Mouse (Mus musculus) neural tube, embryonic 15.5 days (tissue): Measurements from ENCODE around the gene Prkcb. TPM values are rescaled to one million over a fixed set of nuclear protein-coding genes. Genes with fewer than 3 reads are reported as not detected.

Experiments
- ATAC-seq: fragments of 200-750 bp; cut with Nextera tagmentation; 2 replicates; pipeline ENCODE4 v1.8.0; 2017; ENCODE audit warnings: mild to moderate bottlenecking, moderate TSS enrichment, moderate library complexity; ENCODE audit not compliant: low FRiP score
- H3K27ac ChIP-seq: fragments of 300-500 bp; sonication (generic); replicated peaks from 2 replicates; pipeline ENCODE4 v1.5.1; 2015; ENCODE audit warnings: mild to moderate bottlenecking, inconsistent platforms
- H3K27me3 ChIP-seq: fragments of 300-500 bp; sonication (generic); replicated peaks from 2 replicates; pipeline ENCODE4 v1.6.1; 2015; ENCODE audit warnings: inconsistent platforms
- H3K36me3 ChIP-seq: fragments of 300-500 bp; sonication (generic); 2 replicates; pipeline ENCODE4 v1.6.1; 2015; ENCODE audit warnings: inconsistent platforms
- H3K4me1 ChIP-seq: fragments of 300-500 bp; sonication (generic); 2 replicates; pipeline ENCODE4 v1.6.1; 2015; ENCODE audit warnings: inconsistent platforms
- H3K4me2 ChIP-seq: fragments of 300-500 bp; sonication (generic); 2 replicates; pipeline ENCODE4 v1.6.1; 2015; ENCODE audit warnings: inconsistent platforms, mild to moderate bottlenecking, moderate library complexity
- H3K4me3 ChIP-seq: fragments of 300-500 bp; sonication (generic); replicated peaks from 2 replicates; pipeline ENCODE4 v1.5.1; 2015; ENCODE audit warnings: mild to moderate bottlenecking, inconsistent platforms
- H3K9ac ChIP-seq: fragments of 300-500 bp; sonication (generic); replicated peaks from 2 replicates; pipeline ENCODE4 v1.6.1; 2015; ENCODE audit warnings: mild to moderate bottlenecking, inconsistent platforms
- H3K9me3 ChIP-seq: fragments of 300-500 bp; sonication (generic); replicated peaks from 2 replicates; pipeline ENCODE4 v1.6.1; 2016; ENCODE audit warnings: inconsistent platforms
- WGBS: fragments of 180-500 bp; shearing (Covaris S2); methylation state at CpG from one replicate; pipeline ENCODE4 v1.1.7; 2015; ENCODE audit warnings: mixed read lengths; 5-methylcytosine and 5-hydroxymethylcytosine counted together
- polyA plus RNA-seq: library from polyadenylated mRNA; unstranded; fragments of >200 nt; fragmentation: Nextera tagmentation; extraction: Ambion mirVana; gene quantifications from 2 replicates; pipeline ENCODE4 v1.2.1, GENCODE M21; 2015

Gene Prkcb
- polyA plus RNA-seq, 1 experiment from 2014 or later = 150 TPM

GRCm38 (mm10) chr7:122308661-122309060, 20.1 kb downstream of the Prkcb start:
- H3K27ac ChIP-seq = no peak overlapping the region
- no peak overlapping the region for H3K4me2 ChIP-seq
- no peaks in the 10 kb centered on the region for H3K36me3 ChIP-seq
- no peak overlapping the region for H3K9ac ChIP-seq
- no peak for ATAC-seq
- H3K4me1 ChIP-seq = peaks cover 3% of the 10 kb centered on the region
- H3K4me3 ChIP-seq = no peak overlapping the region
- 85% methylated on average over 5 of the region's 5 CpGs for WGBS
- H3K27me3 ChIP-seq = no peaks in the 10 kb centered on the region
- H3K9me3 ChIP-seq = no peaks in the 10 kb centered on the region

- H3K27me3 ChIP-seq = no peaks in the 10 kb centered on the region
- no peak overlapping the region for H3K4me3 ChIP-seq
- H3K36me3 ChIP-seq = no peaks in the 10 kb centered on the region
- WGBS = 70% methylated on average over 14 of the region's 14 CpGs
- no peak for ATAC-seq
- no peak overlapping the region for H3K9ac ChIP-seq
- H3K9me3 ChIP-seq = no peaks in the 10 kb centered on the region
- no peak overlapping the region for H3K4me2 ChIP-seq
- no peak overlapping the region for H3K27ac ChIP-seq
- peaks cover 3% of the 10 kb centered on the region for H3K4me1 ChIP-seq
Observed at GRCm38 (mm10) chr7:122309909-122310725, 21.6 kb downstream of the Prkcb start.

GRCm38 (mm10) chr7:122310726-122311018, 22.1 kb downstream of the Prkcb start:
- H3K27ac ChIP-seq = no peak overlapping the region
- H3K4me2 ChIP-seq = no peak overlapping the region
- no peaks in the 10 kb centered on the region for H3K36me3 ChIP-seq
- ATAC-seq = no peak
- no peak overlapping the region for H3K9ac ChIP-seq
- no peaks in the 10 kb centered on the region for H3K27me3 ChIP-seq
- peaks cover 3% of the 10 kb centered on the region for H3K4me1 ChIP-seq
- H3K9me3 ChIP-seq = no peaks in the 10 kb centered on the region
- H3K4me3 ChIP-seq = no peak overlapping the region
- WGBS = 92% methylated on average over 7 of the region's 7 CpGs

GRCm38 (mm10) chr7:122313690-122314477, 25.3 kb downstream of the Prkcb start:
- no peaks in the 10 kb centered on the region for H3K36me3 ChIP-seq
- no peak overlapping the region for H3K9ac ChIP-seq
- no peak overlapping the region for H3K4me3 ChIP-seq
- no peaks in the 10 kb centered on the region for H3K9me3 ChIP-seq
- no peak overlapping the region for H3K27ac ChIP-seq
- no peak overlapping the region for H3K4me2 ChIP-seq
- no peak for ATAC-seq
- H3K27me3 ChIP-seq = no peaks in the 10 kb centered on the region
- H3K4me1 ChIP-seq = peaks cover 9% of the 10 kb centered on the region
- WGBS = 91% methylated on average over 12 of the region's 12 CpGs

- Histone ChIP-seq H3K27ac (no peak overlapping the region), H3K36me3 (no peaks in the 10 kb centered on the region), H3K4me1 (peaks cover 9% of the 10 kb centered on the region), H3K4me3 (no peak overlapping the region), H3K4me2 (no peak overlapping the region), H3K9me3 (no peaks in the 10 kb centered on the region), H3K9ac (no peak overlapping the region), H3K27me3 (no peaks in the 10 kb centered on the region)
- ATAC-seq = no peak
- WGBS = 85% methylated on average over 8 of the region's 8 CpGs
Observed at GRCm38 (mm10) chr7:122315720-122316331, 27.3 kb downstream of the Prkcb start.

GRCm38 (mm10) chr7:122316681-122317080, 28.1 kb downstream of the Prkcb start:
- no peaks in the 10 kb centered on the region for H3K36me3 ChIP-seq
- WGBS = 84% methylated on average over 3 of the region's 3 CpGs
- peaks cover 9% of the 10 kb centered on the region for H3K4me1 ChIP-seq
- H3K4me3 ChIP-seq = no peak overlapping the region
- no peaks in the 10 kb centered on the region for H3K27me3 ChIP-seq
- H3K9ac ChIP-seq = no peak overlapping the region
- ATAC-seq = no peak
- no peaks in the 10 kb centered on the region for H3K9me3 ChIP-seq
- no peak overlapping the region for H3K27ac ChIP-seq
- H3K4me2 ChIP-seq = no peak overlapping the region

- Histone ChIP-seq H3K9ac (no peak overlapping the region), H3K4me3 (no peak overlapping the region), H3K27ac (no peak overlapping the region), H3K36me3 (no peaks in the 10 kb centered on the region), H3K27me3 (no peaks in the 10 kb centered on the region), H3K4me1 (peaks cover 6% of the 10 kb centered on the region), H3K9me3 (no peaks in the 10 kb centered on the region), H3K4me2 (no peak overlapping the region)
- no peak for ATAC-seq
Observed at GRCm38 (mm10) chr7:122317485-122317884, 28.9 kb downstream of the Prkcb start.

GRCm38 (mm10) chr7:122319566-122319965, 31.0 kb downstream of the Prkcb start:
- Histone ChIP-seq H3K36me3 (no peaks in the 10 kb centered on the region), H3K4me2 (no peak overlapping the region), H3K27ac (no peak overlapping the region), H3K4me3 (no peak overlapping the region), H3K9me3 (no peaks in the 10 kb centered on the region), H3K27me3 (no peaks in the 10 kb centered on the region), H3K9ac (no peak overlapping the region), H3K4me1 (peaks cover 6% of the 10 kb centered on the region; the same call in 1 of the 2 replicates)
- ATAC-seq = no peak
- WGBS = 87% methylated on average over 9 of the region's 9 CpGs

GRCm38 (mm10) chr7:122320843-122321544, 32.4 kb downstream of the Prkcb start:
- Histone ChIP-seq H3K4me1 (peaks cover 6% of the 10 kb centered on the region; the same call in 1 of the 2 replicates), H3K36me3 (no peaks in the 10 kb centered on the region), H3K27me3 (no peaks in the 10 kb centered on the region), H3K9me3 (no peaks in the 10 kb centered on the region), H3K27ac (no peak overlapping the region), H3K9ac (no peak overlapping the region), H3K4me2 (no peak overlapping the region), H3K4me3 (no peak overlapping the region)
- WGBS = 90% methylated on average over 7 of the region's 7 CpGs
- ATAC-seq = no peak

GRCm38 (mm10) chr7:122322038-122322690, 33.6 kb downstream of the Prkcb start:
- Histone ChIP-seq H3K36me3 (no peaks in the 10 kb centered on the region), H3K9ac (no peak overlapping the region), H3K27ac (no peak overlapping the region), H3K4me2 (no peak overlapping the region), H3K4me1 (no peaks in the 10 kb centered on the region), H3K4me3 (no peak overlapping the region), H3K27me3 (no peaks in the 10 kb centered on the region), H3K9me3 (no peaks in the 10 kb centered on the region)
- no peak for ATAC-seq
- 66% methylated on average over 8 of the region's 8 CpGs for WGBS

GRCm38 (mm10) chr7:122327942-122328341, 39.4 kb downstream of the Prkcb start:
- Histone ChIP-seq H3K4me2 (no peak overlapping the region), H3K4me3 (no peak overlapping the region), H3K27ac (no peak overlapping the region), H3K9me3 (no peaks in the 10 kb centered on the region), H3K27me3 (no peaks in the 10 kb centered on the region), H3K36me3 (no peaks in the 10 kb centered on the region), H3K4me1 (0 out of 2 replicates have a peak, but pooled peaks cover 7% of the 10 kb centered on the region), H3K9ac (no peak overlapping the region)
- ATAC-seq = no peak
- WGBS = 96% methylated on average over 3 of the region's 3 CpGs
